Comparison of ENCODE assay signal across 14 mouse cellular contexts in the genomic region with DNA sequence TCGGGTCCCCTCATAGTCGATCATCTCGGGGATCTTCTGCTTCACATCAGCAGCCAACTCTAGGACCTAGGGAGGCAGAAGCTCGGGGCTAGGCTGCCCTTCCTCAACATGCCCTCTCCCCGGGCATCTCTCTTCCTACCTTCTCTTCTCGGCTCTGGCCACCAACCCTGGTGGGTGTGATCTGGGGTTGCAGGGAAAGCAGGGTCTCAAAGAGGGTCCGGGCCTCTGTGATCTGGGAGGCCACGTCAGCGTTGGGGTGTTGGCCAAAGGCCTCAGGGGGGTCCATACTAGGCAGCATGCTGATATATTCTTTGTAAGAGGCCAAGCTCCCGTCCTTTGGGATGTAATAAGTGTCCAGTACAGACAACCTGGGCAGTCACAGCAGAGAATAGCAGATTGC. TPM values are rescaled to one million over a fixed set of nuclear protein-coding genes. Genes with fewer than 3 reads are reported as not detected.
DNase-seq lines count a peak whose midpoint lies in the region.
"Had no signal": no experiment of that assay in that cellular context is flagged by ENCODE, and none has a peak within 500 bp of the region (broad histone marks: within the 10 kb centered on the region; RNA-seq: fewer than 3 reads in every experiment).

No protein-coding gene starts in this region.

- DNase-seq in adrenal gland, postnatal 14 days = peak; percentile 1
- DNase-seq in adrenal gland, postnatal 10 days = no peak
- DNase-seq in cerebellum, adult 9-10 months = peak; percentile 54
- DNase-seq in cerebellum, adult 18-20 months = no peak
- DNase-seq in heart, adult 11 months = peak; percentile 89
- no peak for DNase-seq in heart, adult 8-10 months (ENCODE audit: low spot score)
- peak; percentile 6 for DNase-seq in ovary, postnatal 36 days (ENCODE audit: low spot score)
- no peak for DNase-seq in ovary, postnatal 14 days (ENCODE audit: low spot score)
- DNase-seq: adrenal gland, adult 8-10 months; adrenal gland, postnatal 36 days; B cell, adult 2 months; cerebellum, adult 2 months; cerebellum, postnatal 10 days; forebrain, postnatal 0 days had no signal

RNA-seq across cellular contexts. Expression of gene Kdm6b, which starts 9.4 kb away (rescaled TPM):
- 53.7 and 61.3 TPM in 2 replicates for total RNA-seq in adrenal gland, postnatal 14 days (2021)
- 10 to 100 TPM; 49.0 to 53.4 TPM for total RNA-seq in adrenal gland, postnatal 10 days (2021)
- 10 to 100 TPM; 19.1 to 26.2 (median 22.3) TPM for total RNA-seq in heart, adult 8-10 months (2022)

RNA-seq across cellular contexts. Expression of gene Tmem88, which starts 24.8 kb away (rescaled TPM):
- 29.5 and 30.2 TPM in 2 replicates for total RNA-seq in adrenal gland, postnatal 14 days (2021)
- total RNA-seq in adrenal gland, postnatal 10 days (2021) = 10 to 100 TPM; 29.1 to 33.0 TPM
- total RNA-seq in heart, adult 8-10 months (2022) = 10 to 100 TPM; 13.2 to 24.7 (median 19.5) TPM

RNA-seq across cellular contexts. Expression of gene Cyb5d1, which starts 27.4 kb away (rescaled TPM):
- 34.2 and 42.6 TPM in 2 replicates for total RNA-seq in adrenal gland, postnatal 14 days (2021)
- 10 to 100 TPM; 32.4 to 38.9 TPM for total RNA-seq in adrenal gland, postnatal 10 days (2021)
- total RNA-seq in heart, adult 8-10 months (2022) = 10 to 100 TPM; 33.3 to 39.8 (median 36.9) TPM

RNA-seq across cellular contexts. Expression of gene Naa38, which starts 27.6 kb away (rescaled TPM):
- 124 and 137 TPM in 2 replicates for total RNA-seq in adrenal gland, postnatal 14 days (2021)
- total RNA-seq in adrenal gland, postnatal 10 days (2021) = 100 to 1,000 TPM; 124 to 138 TPM
- 100 to 1,000 TPM; 109 to 140 (median 120) TPM for total RNA-seq in heart, adult 8-10 months (2022)

RNA-seq across cellular contexts. Expression of gene Chd3, which starts 53.6 kb away (rescaled TPM):
- total RNA-seq in adrenal gland, postnatal 14 days (2021) = 109 and 118 TPM in 2 replicates
- total RNA-seq in adrenal gland, postnatal 10 days (2021) = 100 to 1,000 TPM in 1 of 2 experiments, 10 to 100 TPM in 1; 93.8 to 128 TPM
- total RNA-seq in heart, adult 8-10 months (2022) = 10 to 100 TPM; 16.7 to 20.4 (median 18.3) TPM

Comparison
In these comparisons a context has a peak if more than half of its experiments do, and no peak if none do; other contexts are left out.
1. DNase-seq: peak in adrenal gland, postnatal 14 days (single experiment), cerebellum, adult 9-10 months (single experiment), heart, adult 11 months (single experiment) and ovary, postnatal 36 days (single experiment); none in adrenal gland, postnatal 10 days (single experiment), cerebellum, adult 18-20 months (0 of 2), heart, adult 8-10 months (single experiment) and ovary, postnatal 14 days (single experiment).